Mouse (Mus musculus) myocyte (in vitro differentiated cells): ENCODE measurements at regions not wholly inside any gene's neighbourhood (a gene's known extent, or its start where the extent isn't known, plus 50 kb on each side); places are given as distances from the start of the nearest gene placed in this dataset.
"Not testable (repeated sequence)": the region's sequence is repeated elsewhere in the genome, so short reads cannot be mapped to it uniquely, and the experiment has no call there.

ENCODE experiments used
- MAX ChIP-seq: IDR thresholded peaks from one replicate; pipeline ENCODE4 v1.6.1; 2011; ENCODE audit warnings: low read depth, mild to moderate bottlenecking, control low read depth
- POLR2A ChIP-seq: IDR thresholded peaks from one replicate; pipeline ENCODE4 v1.6.1; 2011; ENCODE audit warnings: low read depth, mild to moderate bottlenecking, control low read depth, moderate library complexity; ENCODE audit not compliant: insufficient read length

- not testable (repeated sequence) for TF ChIP-seq POLR2A, MAX
Observed at GRCm38 (mm10) chr1:101902154-101902825, 2129.7 kb downstream of the Cntnap5b start.
